ENCODE assay signal across 33 mouse cellular contexts in the genomic region with DNA sequence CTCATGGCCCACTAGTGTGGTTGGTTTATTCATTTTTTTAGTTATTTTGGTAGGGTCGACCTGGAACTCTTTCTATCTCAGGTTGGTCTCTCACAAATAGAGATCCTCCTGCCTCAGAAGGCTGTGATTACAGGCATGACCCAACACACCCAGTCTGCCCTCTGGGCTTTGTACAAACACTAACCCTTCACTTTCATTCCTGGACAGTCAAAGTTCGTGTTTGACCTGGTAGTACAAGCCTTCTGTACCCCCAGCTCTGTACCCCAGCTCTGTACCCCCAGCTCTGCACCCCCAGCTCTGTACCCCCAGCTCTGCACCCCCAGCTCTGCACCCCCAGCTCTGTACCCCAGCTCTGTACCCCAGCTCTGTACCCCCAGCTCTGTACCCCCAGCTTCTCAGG. TPM values are rescaled to one million over a fixed set of nuclear protein-coding genes. Genes with fewer than 3 reads are reported as not detected.
"Had no signal": no experiment of that assay in that cellular context is flagged by ENCODE, and none has a peak within 500 bp of the region (broad histone marks: within the 10 kb centered on the region; RNA-seq: fewer than 3 reads in every experiment).

No protein-coding gene starts in this region.

RNA-seq across cellular contexts. Expression of a gene that starts 11.0 kb away (rescaled TPM):
- total RNA-seq: heart, postnatal 10 days; heart, postnatal 14 days; heart, postnatal 25 days; heart, postnatal 36 days; heart, postnatal 4 days; hematopoietic stem cell, adult 5-6 weeks; layer of hippocampus, adult 18-20 months; layer of hippocampus, adult 2 months; layer of hippocampus, adult 8-10 months; layer of hippocampus, postnatal 10 days; layer of hippocampus, postnatal 14 days; layer of hippocampus, postnatal 25 days; layer of hippocampus, postnatal 36 days had no signal
- polyA plus RNA-seq: heart, embryonic 14.5 days; heart, embryonic 15.5 days; heart, postnatal 0 days; hindbrain, embryonic 11.5 days; hindbrain, embryonic 12.5 days; hindbrain, embryonic 13.5 days; hindbrain, embryonic 14.5 days; hindbrain, embryonic 16.5 days; hindbrain, postnatal 0 days; kidney, embryonic 14.5 days had no signal

RNA-seq across cellular contexts. Expression of a gene that starts 39.0 kb away (rescaled TPM):
- total RNA-seq: heart, postnatal 10 days; heart, postnatal 14 days; heart, postnatal 25 days; heart, postnatal 36 days; heart, postnatal 4 days; hematopoietic stem cell, adult 5-6 weeks; hindbrain, postnatal 0 days; layer of hippocampus, adult 18-20 months; layer of hippocampus, adult 2 months; layer of hippocampus, adult 8-10 months; layer of hippocampus, postnatal 10 days; layer of hippocampus, postnatal 14 days; layer of hippocampus, postnatal 25 days; layer of hippocampus, postnatal 36 days had no signal
- polyA plus RNA-seq: heart, embryonic 10.5 days; heart, embryonic 12.5 days; heart, embryonic 13.5 days; heart, embryonic 14.5 days; heart, embryonic 16.5 days; heart, postnatal 0 days; hindbrain, embryonic 11.5 days; hindbrain, embryonic 12.5 days; hindbrain, embryonic 13.5 days; hindbrain, embryonic 14.5 days; hindbrain, embryonic 15.5 days; hindbrain, embryonic 16.5 days; hindbrain, postnatal 0 days; inflammation-experienced regulatory T-cells, adult 6 months; intestine, embryonic 14.5 days; intestine, embryonic 15.5 days; intestine, embryonic 16.5 days; intestine, postnatal 0 days had no signal
